Mouse (Mus musculus) kidney, adult 9 months (tissue): ENCODE data around the gene Pklr.
A peak's percentile ranks its signal among the peaks of the same experiment; 100 is the strongest.

Experiments used
- DNase-seq: peaks from one replicate; pipeline ENCODE4 v3.0.0; 2022

Gene Pklr

DNA sequence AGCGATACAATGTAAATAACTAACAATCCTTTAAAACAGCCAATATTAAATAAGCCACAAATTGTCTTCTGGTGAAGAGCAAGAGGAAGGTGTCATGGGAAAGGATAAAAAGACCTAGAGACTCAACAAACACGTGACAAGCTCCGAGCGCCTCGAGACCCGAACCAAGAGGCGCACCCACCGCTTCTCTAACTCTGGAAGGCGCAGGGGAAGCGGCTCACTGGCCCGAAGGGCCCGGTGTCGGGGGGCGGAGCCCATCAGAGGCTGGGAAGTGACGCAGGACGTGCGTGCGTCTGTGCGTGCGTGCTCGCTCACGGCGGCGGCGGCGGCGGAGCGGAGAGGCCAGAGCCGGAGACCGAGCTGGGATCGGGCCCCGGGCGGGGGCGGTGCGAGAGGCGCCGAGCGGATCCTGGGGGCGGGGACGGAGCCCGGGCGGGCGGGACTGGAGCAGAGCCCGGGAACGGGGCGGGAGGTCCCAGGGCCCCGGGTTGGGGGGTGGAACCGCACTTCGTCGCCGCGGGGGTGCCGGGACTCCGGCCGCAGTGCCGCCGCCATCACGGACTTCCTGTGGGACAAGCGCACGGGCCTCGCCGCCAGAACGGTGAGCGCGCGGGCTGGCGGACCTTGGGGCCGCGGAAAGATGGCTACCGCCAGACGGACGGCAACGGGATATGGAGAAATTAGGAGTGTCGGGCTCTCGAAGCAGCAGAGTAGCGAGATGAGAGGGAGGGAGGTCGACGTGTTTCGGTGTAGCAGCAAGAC, 28.7 kb downstream of the Pklr start, which contains the start of gene Clk2:
Clk2 (plus strand) TSS at position 290 of the 762 bp plus-strand sequence.
- DNase-seq, result peak; percentile 96

DNA sequence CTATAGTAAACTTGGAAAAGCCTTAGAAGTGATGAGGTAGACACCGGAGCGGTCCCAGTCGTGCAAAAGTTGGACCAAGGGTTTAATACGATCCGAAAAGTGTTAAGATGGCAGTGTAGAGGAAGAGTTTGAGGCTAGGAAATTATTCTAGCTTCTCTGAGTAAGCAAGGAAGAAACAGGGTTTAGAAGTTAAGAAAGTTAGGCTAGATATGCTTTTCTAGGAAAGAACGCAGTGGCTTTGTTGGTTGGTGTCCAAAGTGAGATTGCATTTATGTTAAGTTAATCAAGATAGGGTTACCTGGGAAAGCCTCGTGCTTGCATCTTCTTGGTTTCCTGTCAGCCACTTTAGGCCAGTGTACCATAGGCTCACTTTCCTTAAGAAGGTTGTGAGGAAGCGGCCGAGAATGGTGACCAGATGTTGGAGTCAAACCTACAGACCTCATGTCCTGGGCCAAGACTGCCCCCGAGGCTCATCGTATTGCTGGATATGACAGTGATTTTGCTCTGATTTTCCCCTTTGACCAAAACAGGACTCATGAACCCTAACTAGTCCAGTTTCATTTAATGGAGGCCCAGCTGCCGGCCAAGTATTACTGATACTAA, 29.4 kb downstream of the Pklr start:
- DNase-seq, result no peak

DNA sequence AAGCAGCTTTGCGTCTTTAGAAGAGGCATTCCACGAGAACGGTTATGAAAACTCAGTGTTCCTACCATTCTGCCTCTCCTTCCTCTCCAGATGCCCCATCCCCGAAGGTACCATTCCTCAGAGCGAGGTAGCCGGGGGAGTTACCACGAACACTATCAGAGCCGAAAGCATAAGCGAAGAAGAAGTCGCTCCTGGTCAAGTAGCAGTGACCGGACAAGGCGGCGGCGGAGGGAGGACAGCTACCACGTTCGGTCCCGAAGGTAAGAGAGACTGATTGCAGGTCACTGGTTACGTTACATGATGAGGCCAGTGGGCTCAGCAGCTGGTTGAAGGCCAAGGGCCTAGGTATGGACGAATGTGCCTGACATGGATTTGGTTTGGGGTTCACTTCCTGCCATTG, 31.0 kb downstream of the Pklr start:
- DNase-seq, result no peak

DNA sequence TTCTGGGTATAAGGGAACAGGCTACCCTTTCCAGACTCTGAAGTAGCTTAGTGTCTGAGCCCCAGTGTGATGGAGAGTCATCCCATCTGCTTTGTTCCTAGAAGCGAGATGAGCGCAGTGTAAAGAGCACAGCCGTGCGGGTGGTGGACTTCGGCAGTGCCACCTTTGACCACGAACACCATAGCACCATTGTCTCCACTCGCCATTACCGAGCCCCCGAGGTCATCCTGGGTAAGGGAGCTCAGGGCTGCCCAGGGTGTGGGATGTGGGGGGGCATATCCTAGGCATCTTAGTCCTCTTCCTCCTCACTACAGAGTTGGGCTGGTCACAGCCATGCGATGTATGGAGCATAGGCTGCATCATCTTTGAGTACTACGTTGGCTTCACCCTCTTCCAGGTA, 38.9 kb downstream of the Pklr start:
- DNase-seq, result no peak

DNA sequence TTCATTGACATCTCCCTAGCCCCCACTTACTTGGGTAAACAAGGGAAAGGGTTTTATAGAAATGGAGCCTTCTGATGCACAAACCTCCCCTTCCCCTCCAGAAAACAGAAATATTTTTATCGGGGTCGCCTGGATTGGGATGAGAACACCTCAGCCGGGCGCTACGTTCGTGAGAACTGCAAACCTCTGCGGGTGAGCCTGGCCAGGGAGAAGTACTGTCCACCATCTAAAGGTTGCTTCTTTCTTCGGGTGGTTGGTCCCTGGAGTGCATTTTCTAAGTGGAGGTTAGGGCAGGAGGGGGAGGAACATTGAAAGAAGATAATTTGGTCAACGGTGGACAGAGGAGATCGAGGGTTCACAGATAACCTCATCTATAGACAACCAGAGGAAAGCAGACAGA, 39.6 kb downstream of the Pklr start:
- DNase-seq, result no peak

DNA sequence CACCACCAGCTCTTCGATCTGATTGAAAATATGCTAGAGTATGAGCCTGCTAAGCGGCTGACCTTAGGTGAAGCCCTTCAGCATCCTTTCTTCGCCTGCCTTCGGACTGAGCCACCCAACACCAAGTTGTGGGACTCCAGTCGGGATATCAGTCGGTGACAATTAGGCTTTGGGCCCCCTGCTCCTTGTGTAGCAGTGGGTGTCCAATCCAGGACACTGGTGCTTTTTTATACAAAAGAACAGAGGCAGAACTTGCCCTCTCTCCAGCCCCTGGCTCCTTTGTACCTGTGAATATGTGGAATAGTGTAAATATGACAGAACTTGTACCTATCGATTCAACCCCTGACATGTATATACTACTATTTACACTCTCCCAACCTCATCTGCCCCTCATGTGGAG, 40.5 kb downstream of the Pklr start:
- no peak for DNase-seq

DNA sequence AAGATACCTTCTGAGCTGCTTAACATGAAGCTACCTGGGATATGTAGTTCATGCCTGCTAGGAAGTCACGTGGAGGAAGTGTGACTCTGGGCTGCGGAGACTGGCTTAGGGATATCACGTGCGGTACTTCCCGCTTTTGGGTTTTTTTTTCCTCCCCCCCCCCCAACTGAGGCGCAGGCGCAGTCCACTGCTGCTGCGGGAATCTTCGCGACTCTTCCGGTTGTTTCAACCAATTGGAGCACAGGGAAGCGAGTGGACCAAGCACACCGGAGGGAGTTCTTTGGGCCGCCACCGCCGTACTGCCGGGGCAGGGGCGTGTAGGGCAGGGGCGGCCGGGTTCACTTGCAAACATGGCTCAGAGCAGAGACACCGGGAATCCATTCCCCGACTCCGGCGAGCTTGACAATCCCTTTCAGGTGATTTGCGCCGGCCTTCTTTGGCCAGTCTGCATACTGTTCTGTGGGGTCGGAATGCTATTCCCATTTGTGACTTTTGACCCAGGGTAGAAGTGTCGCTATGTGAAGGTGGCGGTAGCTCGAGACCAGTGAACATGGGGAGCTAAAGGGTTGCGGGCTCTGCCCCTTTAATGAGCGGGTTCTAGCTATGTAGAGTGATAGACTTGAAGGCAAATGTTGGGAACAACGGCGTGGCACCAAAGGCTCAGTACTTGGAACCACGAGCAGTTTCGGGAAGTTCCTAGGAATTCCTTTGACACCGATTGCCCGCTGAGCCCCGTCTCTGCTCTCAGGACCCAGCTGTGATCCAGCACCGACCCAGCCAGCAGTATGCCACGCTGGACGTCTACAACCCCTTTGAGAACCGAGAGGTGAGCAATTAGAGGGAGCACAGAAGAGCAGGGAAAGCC, 41.5 kb downstream of the Pklr start, which contains the start of gene Scamp3:
Scamp3 (plus strand) TSS at position 232 of the 865 bp plus-strand sequence.
- peak; percentile 95 for DNase-seq

DNA sequence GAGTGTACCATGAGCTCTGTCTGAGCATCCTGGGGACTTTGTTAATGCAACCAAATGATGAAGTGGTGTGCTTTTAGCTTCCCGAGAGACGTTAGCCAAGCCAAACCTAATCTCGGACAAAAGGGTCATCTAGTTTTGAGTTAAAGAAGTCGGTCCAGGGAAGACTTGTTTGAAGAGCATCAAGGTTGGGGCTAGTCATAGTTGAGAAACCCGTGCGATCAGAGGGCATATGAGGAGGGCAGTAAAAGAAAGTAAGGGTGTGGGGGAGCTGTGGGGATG, 42.1 kb downstream of the Pklr start:
- DNase-seq, result no peak

DNA sequence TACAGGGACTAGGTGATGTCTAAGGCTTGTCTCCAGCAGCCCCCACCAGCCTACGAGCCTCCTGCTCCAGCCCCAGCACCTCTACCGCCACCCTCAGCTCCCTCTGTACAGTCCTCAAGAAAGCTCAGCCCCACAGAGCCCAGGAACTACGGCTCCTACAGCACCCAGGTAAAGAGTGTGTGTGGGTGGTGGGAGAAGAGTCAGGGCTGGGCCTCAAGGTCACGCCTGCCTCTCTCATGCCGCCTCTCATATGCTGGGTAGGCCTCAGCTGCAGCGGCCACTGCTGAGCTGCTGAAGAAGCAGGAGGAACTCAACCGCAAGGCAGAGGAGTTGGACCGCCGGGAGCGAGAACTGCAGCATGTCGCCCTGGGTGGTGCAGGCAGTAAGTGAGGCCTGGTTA, 43.1 kb downstream of the Pklr start:
- DNase-seq, result no peak

DNA sequence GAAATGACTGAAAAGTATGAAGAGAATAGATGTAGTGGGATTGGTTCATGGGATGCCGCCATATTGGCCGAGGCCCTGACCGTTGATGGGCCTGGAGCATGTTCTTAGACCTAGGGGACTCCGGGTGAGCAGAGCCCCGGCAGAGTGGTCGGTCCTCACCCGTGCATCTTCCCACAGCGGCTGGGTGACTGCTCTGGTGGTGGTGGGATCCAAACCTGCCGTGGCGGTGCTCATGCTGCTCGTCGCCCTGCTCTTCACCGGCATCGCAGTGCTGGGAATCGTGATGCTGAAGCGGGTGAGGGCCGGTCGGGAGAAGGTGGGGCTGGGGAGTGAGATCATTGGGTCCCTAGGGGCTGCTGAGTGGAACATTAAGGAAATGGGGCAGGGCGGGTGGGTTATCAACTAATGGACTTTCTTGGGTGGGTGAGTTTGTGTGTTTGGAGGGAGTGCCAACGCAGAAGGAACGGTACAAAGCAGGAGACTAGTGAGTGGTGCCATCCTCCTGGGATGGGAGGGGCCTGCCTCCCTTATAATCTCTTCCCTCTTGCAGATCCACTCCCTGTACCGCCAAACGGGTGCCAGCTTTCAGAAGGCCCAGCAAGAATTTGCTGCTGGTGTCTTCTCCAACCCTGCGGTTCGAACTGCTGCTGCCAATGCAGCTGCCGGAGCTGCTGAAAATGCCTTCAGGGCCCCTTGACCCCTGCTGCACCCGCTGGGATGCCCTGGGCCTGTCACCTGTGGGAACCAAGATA, 46.0 kb downstream of the Pklr start:
- DNase-seq, result no peak

DNA sequence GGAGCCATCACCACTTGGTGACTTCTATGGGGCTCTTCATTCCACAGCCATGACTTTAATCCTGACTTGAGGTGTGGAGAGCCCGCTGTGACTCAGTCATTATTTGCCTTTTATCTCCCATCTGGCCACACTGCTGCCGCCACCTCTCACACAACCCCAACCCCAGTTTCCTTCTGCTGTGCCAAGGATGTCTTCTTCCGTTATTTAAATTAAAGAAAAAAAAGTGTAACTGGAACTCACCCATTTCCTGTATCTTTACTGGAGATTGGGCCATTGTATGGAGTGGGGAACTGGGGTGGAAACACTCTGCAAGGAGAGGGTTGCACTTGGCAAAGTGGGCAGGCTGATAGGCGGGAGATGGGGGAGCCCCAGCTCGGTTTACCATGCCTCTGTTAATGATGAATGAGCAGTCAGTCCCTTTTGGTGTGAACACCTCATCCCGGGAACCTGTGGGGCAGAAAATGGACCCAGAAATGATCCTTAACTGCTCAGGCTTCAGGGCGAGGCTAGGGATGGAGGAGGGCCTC, 46.7 kb downstream of the Pklr start:
- DNase-seq, result no peak

DNA sequence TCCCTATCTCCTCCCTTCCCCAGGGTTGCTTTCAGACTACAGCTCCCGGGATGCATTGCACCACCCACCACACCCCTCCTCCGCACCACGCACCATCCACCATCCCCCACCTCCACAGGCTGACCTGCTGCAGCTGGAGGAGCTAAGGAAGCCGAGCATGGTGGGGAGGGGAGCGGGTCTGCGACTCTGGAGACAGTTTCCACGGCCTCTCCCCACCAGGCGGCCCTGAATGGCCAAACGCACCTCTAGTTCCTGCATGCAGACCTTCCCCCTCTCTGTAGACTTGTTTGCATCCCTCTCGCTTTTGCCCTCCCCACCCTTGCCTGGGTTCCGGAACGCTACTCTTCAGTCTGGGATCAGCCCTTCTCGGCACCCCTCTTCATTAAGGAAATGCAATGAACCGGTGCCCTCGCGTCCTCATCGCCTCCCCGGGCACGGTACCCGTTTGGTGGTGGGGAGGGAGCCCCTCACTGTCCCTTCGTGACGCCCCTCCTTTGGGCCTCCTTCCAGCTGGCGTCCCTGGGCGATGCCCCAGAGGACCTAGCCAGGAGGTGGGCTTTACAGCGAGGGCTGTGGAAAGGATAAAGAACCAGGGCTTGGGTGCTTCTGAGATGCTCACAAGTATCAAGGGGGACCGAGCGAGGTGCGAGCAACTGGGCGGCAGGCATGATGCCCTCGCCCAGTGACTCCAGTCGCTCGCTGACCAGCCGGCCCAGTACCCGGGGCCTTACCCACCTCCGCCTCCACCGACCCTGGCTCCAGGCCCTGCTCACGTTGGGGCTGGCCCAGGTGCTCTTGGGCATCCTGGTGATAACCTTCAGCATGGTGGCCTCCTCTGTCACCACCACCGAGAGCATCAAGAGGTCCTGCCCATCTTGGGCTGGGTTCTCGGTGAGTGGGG, 47.4 kb downstream of the Pklr start, which contains the start of gene Fam189b:
Fam189b (plus strand) TSS at position 86 of the 901 bp plus-strand sequence.
- DNase-seq, result peak; percentile 82

DNA sequence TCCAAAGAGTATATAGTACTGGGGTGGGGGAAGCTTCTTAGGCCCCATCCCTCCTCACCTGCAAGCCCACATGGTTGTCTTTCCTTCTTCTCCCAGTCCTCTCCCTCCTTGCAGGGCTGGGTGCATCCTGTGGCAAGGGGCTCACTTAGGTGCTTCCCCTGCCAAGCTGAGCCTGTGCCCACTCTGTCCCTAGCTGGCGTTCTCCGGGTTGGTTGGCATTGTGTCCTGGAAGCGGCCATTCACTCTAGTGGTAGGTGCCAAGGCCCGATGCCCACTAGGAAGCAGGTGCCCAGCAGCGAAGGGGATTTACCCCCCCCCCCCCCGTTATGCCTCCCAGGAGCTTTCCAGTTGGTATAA, 48.0 kb downstream of the Pklr start:
- DNase-seq, result no peak

DNA sequence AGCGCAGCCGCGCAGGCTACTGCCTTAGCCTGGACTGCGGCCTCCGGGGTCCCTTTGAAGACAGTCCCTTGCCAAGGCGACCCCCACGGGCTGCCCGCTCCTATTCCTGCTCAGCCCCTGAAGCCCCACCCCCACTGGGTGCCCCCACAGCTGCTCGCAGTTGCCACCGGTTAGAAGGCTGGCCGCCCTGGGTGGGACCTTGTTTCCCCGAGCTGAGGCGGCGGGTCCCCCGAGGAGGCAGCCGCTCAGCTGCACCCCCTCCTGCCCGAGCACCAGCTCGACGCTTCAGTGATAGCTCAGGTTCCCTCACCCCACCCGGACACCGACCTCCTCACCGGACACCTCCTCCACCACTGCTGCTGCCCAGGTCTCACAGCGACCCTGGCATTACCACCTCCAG, 51.3 kb downstream of the Pklr start:
- no peak for DNase-seq

DNA sequence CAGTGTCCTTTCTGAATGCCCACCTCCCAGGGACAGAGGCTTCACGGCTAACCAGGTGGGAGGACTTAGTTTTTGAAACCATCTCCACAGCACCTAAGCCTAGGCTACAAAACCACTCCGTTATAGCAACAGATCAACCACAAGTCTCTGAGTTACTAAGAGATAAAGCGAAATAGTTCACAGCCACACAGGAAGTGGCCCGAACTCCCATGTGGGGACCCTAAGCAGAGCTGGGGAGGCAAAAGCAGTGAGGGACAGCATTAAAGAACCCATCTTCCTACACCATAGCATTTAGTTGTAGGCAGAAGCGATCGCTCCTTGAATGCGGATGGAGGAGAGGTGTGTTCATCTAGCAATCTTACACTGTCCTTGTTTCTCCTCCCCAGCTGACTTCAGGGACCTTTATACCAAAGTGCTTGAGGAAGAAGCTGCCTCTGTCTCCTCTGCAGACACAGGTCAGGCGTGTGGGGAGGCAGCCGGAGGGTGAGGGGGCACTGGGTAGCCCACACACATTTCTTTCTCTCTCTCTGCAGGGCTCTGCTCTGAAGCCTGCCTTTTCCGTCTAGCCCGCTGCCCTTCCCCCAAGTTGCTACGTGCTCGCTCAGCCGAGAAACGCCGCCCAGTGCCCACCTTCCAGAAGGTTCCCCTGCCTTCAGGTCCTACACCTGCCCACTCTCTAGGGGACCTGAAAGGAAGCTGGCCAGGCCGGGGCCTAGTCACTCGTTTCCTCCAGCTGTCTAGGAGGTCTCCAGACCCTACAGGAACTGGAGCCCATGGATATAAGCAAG, 51.9 kb downstream of the Pklr start:
- no peak for DNase-seq

DNA sequence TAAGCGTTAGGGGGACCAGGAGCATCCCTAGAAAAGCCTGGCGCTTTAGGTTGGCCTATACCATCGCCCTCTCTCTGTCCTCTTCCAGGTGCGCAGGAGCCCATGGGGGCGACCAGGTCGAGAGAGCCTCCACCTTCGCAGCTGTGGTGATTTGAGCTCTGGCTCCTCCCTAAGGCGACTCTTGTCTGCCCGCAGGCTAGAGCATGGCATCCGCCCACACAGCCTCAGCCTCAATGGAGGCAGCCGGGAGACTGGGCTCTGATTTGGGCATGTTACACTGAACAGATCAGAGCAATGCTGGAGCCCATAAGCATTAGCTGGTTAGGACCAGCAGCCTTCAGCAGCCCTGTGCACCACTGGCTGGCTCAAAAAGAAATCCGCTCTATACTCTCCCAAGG, 52.5 kb downstream of the Pklr start:
- no peak for DNase-seq

DNA sequence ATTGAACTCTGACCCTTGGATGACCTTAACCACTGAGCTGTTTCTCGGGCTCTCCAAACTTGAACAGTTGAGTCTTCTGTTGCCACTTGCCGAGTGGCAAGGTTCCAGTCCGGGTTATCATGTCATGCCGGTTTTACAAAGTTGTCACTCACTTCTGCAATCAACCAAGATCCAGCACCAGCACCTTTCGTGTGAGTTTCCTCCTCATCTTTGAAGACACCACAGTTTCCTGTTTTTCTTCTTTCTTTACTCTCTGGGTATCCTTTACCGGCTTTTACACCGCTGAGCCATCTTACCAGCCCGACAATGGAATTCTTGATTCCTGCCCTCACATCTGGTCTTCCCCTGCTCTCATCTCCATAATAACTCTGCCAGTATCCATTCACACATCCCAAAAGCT, 54.5 kb downstream of the Pklr start:
- DNase-seq, result no peak

DNA sequence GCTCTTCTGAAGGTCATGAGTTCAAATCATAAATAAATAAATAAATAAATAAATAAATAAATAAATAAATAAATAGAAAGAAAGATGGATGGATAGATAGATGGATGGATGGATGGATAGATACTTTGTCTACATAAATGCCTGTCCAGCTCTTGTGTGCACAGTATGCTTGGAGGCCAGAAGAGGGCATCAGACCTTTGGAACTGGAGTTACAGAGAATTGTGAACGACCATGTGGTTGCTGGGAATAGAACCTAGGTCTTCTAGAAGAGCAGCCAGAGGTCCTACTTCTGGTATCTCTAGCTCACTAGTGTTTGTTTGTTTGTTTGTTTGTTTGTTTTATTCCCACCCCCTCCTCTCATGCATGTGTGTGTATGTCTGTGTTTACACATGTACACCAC, 57.4 kb downstream of the Pklr start:
- no peak for DNase-seq

DNA sequence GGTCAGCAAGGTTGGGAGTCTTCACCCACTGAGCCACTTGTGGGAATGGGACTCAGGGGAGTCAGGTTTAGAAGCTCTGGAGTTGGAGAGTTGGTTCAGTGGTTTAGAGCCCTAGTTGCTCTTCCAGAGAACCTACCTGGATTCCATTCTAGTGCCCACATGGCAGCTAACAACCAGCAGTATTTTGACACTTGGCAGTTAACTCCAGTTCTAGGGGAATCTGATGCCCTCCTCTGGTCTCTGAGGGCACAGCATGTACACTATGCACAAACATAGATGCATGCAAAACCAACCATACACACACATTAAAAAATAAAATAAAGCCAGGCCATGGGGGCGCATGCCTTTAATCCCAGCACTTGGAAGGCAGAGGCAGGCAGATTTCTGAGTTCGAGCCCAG, 57.9 kb downstream of the Pklr start:
- no peak for DNase-seq
